Mouse (Mus musculus): Measurements from ENCODE around the gene Arhgap1.

The Arhgap1 gene

DNA sequence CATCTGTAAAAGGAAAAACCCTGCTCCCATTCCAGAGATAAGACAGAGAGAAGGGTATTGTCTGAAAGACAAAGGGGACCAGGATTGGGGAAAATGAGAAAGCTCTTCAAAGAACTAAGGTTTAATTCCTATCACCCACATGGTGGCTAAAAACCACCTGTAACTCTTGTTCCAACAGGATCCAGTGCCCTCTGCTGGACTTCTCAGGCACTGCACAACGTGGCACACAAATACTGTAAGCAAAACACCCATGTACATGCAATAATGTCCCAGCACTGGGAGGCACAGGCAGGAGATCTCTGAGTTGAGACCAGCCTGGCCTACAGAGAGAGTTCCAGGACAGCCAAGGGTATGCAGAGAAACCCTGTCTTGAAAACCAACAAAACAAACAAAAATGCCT lies 2.9 kb upstream of the Arhgap1 start:
- no peak for DNase-seq (ENCODE audit: low read depth, low spot score)

DNA sequence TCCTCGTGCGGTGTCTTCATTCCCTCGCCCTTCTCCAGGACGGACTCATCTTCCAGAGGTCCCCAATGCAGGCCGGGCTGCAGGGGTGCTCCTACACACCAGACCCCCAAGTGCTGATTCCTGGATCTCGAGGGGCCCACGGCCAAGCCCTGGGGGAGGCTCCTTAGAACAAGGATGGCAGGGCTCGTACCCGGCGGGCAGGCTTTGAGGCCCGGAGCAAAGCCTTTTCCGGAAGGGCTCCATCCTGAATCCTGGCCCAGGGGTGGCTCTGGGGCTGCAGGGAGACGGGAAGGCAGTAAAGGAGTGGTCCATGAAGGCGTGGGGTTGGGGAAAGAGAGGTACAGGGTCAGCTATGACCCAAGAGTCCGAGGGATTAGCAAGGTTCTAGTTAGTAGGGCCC lies 508 bp upstream of the Arhgap1 start:
- no peak for DNase-seq (ENCODE audit: low read depth, low spot score)

DNA sequence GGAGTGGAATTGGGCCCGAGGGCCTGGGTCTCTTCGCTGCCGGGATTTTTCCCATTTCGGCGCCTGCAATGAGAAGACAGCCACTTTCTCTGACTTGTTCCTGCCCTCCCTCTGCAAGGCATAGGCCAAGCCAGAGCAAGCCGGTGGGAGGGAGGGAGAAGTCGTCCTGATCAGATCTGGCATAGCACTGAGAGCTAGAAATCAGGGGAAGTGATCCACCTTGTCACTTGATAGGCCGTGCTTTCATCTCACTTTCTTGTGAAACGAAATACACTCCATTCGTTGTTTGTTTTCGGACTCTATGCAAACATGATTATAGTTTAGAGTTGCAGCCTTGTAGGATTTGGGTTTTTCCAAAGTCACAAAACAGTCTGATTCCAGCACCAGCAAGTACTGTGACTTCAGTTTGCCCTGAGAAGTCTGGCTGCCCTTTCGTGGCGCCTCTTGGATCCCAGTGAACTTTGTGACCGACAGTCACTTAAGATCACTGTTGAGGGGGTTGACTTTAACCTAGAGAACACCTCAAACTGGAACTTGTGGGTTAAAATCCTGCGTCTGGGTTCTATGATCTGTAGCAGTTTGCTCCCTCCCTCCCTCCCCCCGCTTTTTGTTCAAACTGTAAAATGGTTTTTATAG lies 818 bp downstream of the Arhgap1 start:
- no peak for DNase-seq (ENCODE audit: low read depth, low spot score)

DNA sequence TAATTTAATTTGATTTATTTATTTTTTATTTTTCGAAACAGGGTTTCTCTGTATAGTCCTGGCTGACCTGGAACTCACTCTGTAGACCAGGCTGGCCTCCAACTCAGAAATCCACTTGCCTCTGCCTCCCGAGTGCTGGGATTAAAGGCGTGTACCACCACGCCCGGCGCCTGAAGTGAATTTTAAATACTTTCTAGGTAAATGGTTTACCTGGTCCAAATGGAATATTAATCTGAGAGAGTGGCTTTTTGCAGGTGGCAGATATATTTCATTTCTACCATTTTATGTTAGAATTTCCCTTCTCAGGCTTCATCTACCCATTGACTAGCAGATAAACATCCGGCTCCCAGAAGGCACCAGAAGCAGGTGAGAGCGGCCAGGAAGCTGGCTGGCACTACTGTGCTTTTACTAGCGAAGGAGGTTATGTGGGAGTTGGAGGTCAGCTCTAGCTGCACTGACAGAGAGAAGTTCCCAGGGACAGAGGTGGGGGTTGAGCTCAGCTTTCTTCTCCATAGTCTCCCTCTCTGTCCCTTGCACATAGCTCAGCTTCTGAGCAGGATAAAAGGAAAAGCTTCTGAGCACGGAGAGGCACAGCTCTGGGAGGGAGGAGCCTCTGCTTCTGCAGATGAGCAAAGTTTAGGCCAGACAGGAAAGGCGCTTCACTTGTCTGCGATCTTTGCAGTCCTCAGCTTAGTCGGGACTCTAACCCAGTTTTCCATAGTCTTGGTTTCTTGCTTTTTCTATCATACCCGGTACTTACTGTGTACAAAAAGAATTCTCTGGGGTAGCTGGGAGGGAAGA lies 2.0 kb downstream of the Arhgap1 start:
- no peak for DNase-seq (ENCODE audit: low read depth, low spot score)

DNA sequence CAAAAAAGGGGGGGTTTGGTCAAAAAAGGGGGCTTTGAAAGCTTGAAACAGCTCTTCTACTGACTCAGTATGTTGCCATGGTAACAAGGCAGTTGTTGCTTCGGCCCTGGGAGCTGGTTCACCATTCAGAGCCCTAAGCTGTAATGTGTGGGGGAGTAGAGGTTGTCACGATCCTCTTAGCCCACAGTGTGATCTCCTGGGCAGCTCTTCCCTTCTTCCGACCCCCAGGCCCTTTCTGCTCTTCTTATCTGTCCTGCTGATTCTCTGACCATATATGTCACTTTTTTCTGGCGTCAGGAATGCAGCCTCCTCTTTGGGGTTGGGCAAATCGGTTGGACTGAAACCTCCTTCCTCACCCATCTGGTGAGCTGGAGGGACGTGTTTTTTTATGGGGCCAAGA lies 3.2 kb downstream of the Arhgap1 start:
- no peak for DNase-seq (ENCODE audit: low read depth, low spot score)

DNA sequence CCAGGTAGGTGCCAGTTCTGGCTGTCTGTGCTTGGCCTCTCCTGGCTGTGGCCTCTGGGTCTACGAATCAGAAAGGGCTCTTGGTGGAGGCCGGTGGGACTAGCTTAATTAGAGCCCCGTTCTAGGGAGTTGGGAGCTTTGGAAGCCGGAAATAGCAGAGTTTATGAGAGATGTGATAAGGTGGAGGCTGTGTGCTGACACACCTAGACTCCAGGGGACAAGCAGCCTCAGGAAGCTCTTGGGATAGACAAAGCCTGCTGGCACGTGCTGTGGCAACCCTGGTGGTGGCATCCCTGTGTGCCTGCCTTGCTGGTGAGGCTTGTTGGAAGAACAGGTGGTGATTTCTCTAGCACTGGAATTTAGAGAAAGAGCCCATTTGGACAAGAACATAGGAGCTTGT lies 5.7 kb downstream of the Arhgap1 start:
- DNase-seq (ENCODE audit: low read depth, low spot score), result no peak

DNA sequence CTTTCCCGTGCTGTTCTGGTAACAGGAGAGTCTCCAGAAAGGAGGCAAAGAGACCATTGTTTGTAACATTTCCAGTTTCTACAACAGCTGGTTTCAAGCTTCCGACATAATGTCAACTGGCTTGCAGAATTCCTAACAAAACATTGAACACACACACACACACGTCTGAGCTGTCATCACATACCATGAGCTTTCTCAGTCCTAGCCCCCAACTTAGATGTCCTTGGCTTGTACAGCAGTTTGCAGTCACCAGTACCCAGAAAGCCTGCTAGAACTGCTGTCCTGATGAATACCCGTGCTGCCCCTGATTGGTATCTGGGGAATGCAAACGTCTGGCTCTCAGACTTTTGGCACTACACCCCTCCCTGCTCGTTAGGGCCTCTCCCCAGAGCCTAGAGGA lies 6.2 kb downstream of the Arhgap1 start:
- DNase-seq (ENCODE audit: low read depth, low spot score), result no peak

DNA sequence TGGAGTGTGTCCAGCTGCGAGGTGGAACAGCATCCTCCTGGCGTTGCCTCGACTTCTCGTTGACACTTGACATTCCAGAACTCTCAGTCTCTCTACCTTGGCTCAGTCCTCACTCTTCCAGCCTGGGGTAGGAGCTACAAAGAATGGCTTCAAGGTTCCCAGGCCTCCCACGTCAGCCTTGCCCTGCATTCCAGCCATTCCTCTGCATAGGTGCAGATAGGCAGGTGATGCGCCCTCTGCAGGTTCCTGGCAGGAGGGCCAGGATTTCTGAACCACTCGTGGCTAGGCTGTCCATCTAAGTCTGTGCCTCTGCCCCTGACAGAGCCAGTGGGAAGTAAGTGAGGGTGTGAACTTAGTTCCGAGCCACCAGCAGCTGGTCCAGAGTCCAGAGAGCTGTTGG lies 7.1 kb downstream of the Arhgap1 start:
- DNase-seq (ENCODE audit: low read depth, low spot score), result no peak

DNA sequence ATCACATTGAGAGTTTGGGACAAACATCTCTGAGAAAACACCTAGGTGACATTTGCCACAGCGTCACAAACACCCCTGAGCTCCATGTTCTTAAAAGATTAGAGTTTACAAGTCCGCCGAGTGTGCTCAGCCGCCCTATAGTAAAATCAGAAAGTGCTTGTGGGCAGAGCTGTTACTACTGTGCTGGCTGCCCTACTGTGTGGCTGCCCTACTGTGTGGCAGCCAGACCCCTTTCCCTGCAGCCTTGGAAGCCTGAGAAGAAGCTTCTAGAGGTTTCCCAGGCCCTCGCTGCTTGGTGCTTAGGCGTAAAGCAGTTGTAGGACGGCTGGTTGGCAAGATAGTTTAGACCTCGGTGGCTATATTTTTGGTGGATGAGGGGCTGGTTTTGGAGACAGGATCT lies 10.0 kb downstream of the Arhgap1 start:
- no peak for DNase-seq (ENCODE audit: low read depth, low spot score)

DNA sequence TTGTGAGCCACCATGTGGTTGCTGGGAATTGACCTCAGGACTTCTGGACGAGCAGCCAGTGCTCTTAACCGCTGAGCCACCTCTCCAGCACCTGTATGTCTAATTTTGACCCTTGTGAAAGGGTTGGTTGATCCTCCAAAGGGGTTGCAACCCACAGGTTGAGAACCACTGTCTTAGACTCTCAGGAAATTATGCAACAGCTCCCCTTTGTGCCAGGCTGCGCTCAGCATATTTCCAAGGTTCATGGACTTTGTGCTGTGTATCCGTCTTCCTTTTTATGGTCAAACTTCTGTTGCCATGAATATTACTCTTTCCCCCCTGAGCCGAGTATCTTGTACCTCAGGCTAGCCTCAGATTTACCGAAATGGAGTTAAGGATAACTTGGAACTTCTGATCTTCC lies 11.3 kb downstream of the Arhgap1 start:
- no peak for DNase-seq (ENCODE audit: low read depth, low spot score)

DNA sequence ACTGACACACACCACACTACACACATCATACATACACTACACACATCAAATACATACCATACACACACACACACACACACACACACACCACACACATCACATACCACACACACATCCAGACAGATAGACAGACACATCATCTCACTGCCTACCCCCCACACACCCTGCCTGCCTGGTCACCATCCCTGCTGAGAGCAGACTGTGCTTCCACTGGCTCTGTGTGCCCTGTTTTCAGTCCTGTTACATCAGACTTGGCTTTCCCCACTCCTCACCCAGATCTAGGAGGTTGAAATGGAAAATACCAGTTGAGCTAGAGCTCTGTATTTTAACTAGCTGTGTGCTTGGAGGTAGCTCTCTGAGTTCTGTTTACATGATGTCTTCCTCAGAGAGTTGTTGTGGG lies 15.1 kb downstream of the Arhgap1 start:
- DNase-seq (ENCODE audit: low read depth, low spot score), result no peak

DNA sequence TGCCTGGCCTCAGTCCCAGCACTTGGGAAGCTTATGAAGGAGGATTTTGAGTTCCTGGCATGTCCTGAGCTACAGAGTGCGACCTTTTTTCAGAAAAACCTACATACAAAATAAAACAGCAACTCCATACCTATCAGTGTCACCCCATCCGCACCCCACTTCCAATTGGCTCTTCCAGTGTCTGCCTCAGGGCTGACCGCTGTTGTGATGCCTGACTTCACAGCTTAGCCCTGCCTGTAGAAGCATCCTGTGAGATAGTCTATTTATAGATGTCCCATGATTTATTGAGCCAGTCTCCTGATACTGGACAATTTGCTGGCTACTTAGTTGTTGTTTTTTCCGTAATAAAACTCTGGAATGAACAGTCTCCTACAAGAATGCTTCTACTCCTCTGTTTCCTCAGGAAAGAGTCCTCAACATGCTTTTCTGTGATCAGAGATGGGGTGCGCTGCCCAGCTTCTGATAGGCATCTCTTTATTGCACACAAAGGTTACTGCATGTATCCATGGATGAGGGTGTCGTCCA lies 16.8 kb downstream of the Arhgap1 start:
- no peak for DNase-seq (ENCODE audit: low read depth, low spot score)

DNA sequence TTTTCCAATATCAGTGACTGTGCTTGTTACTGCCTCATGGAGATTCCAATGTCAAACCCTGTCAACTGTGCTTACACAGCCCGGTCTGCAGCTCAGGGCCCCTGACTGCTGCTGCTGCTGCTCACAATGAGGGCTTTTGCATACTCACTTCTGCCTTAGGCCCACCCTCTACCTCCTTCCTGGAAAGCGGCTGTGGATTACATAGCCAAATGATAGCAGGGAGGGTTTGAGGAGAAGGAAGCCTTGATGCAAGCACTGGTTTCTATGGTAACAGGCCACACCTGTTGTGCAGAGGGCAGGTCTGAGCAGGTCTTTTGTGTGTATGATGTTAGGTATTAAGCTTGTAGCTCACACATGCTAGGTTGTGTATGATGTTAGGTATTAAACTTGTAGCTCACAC lies 18.1 kb downstream of the Arhgap1 start:
- DNase-seq (ENCODE audit: low read depth, low spot score), result no peak

DNA sequence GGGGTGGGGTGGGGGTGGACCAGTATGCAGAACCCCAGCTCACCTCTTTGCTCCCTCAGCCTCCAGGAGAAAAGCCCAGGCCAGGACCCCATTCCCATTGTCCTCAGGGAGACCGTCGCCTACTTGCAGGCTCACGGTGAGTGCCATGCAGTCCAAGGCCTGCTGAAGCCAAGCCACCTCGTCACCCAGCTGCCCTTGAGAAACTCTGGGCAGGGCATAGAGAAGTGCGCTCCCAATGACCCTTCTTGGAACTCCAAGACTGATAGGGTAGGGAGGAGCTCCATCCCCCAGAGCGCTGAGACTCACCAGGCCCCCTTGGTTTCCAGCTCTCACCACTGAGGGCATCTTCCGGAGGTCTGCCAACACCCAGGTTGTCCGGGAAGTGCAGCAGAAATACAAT lies 19.7 kb downstream of the Arhgap1 start:
- no peak for DNase-seq (ENCODE audit: low read depth, low spot score)

DNA sequence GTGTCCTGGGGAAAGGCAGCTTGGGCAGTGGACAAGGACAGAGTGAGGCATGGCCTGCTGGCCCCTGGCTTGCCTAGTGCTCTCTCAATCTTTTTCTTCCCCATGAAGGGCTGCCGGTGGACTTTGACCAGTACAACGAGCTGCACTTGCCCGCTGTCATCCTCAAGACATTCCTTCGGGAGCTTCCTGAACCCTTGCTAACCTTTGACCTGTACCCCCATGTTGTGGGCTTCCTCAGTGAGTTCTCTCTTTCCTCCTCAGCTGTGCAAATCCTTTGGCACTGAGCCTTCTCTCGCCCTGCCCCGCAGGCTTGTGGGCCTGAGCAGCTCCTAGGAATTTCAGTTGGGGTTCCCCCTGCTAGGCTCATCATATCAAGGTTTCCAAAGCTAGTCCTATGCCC lies 20.4 kb downstream of the Arhgap1 start:
- no peak for DNase-seq (ENCODE audit: low read depth, low spot score)

DNA sequence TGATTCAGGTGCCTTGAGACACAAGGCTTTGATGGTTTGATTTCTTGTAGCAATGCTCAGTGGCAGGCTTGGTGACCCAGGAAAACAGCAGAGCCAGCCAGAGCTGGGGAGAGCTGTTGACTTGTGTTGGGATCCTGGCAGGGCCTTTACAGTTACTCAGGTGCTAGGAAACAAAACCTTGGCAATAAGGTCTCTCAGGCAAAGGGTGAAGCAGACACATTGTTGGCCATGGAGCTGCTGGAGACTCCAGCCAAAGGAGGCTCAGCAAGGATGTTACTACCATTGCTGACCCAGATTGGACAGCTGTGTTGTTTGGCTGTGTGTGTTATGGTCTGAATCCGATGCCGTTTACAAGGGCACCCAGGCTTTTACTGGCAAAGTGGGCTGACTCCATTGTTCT lies 23.9 kb downstream of the Arhgap1 start:
- no peak for DNase-seq (ENCODE audit: low read depth, low spot score)

DNA sequence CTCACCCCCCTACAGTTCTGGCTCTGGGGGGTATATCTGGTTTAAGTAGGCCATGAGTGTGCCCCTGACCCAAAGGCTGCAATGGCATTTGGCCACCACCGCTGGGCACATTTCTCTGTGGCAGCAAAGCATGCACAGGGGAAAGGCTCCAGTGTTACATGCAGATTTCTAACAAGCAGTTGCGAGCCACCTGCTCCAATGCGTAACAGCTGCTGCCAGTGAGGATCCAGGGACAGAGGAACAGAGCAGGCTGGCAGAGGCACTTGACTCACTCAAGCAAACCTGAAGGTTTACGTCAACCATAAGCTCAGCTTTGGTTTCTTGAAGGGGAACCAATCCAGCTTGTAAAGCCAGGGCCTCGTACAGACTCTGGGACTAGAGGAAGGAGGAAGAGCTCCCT lies 25.2 kb downstream of the Arhgap1 start:
- no peak for DNase-seq (ENCODE audit: low read depth, low spot score)

DNA sequence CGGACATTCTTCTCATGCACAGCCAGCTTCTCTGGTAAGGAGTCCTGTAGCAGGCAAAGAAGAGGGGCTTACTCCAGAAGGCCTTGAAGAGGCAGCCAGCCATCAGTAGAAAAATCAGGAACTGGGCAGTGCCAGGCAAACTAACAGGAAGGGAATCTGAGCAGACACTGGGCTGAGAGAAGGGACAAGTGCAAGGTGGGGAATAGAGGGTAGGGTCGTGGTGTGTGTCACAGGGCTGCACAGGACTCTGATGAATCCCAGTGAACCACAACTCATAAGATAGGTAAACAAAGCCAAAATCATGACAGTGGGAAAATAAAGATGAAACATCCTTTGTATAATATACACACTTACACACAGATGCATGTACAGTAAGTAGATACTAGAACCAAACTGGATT lies 26.8 kb downstream of the Arhgap1 start:
- DNase-seq (ENCODE audit: low read depth, low spot score), result no peak

DNA sequence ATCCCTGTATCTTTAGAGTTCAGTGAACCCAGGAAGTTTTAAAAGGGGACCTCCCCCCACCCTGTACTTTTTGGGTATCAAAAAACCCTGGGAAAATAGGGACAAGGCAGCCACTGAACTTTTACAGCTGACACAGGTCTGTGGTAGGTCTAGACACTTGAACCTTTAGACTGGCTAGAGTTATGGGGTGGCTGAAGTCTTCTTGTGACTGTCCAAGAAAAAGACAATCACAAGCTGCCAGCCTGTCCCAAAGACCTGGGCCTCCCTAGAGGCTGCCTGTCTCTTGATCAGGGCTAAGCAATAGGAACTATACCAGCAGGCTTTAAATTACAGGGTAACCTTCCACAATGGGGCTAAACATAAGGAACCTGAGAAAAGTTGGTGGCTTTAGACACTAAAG lies 27.3 kb downstream of the Arhgap1 start:
- DNase-seq (ENCODE audit: low read depth, low spot score), result no peak

DNA sequence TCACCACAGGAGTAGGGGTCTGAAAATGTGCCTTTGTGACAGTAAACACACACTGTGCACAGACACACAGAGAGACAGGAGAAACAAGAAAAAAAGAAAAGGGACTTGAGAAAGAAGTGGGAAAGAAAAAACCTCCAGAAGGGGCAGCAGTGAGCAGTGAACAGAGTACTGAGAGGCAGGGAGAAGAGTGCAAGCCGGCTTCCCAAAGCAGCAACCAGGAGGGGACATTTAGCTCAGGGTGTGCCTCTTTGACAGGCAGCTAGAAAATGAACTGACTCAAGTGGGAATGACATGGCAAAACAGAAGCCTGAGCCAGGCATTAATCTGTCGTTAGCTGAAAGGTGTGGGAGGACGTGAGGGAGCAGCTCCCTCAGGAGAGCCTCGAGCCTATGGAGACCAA lies 33.2 kb downstream of the Arhgap1 start:
- DNase-seq (ENCODE audit: low read depth, low spot score), result peak; percentile 31

DNA sequence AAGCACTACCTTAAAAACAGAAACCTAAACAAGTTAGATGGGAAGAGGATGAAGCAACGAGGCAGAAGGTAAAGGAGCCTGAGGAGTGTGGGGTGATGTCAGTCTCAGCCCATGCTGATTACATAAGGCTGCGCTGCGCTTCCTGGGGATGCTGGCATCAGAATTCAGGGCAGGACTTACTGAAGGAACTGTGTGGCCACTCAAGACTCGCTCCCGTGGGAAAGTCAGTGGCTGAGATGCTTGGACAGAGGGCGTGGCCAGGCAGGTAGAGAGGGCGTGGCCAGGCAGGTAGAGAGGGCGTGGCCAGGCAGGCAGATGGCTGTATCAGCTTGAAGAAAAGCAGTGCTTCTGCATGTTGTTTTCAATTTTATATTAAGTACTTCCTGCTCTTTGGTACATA lies 34.3 kb downstream of the Arhgap1 start:
- DNase-seq (ENCODE audit: low read depth, low spot score), result no peak

DNA sequence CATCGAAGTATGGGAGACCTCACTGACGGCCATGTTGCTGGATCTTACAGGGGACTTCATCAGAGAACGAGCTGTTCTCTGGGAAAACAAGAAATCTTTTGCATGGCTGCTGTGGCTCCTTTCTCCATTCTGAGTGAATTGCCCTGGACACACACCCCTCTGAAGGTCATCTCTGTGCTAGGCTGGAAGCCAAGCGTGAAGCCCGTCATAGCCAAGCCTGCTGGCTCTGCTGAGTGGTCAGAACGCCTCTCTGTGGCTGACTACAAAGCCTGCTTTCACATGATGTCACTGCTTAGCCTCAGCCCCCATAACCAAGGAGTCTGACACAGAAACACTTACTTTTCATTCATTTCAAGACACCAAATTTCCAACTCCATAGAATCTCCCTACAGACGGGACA lies 39.8 kb downstream of the Arhgap1 start:
- DNase-seq (ENCODE audit: low read depth, low spot score), result no peak

DNA sequence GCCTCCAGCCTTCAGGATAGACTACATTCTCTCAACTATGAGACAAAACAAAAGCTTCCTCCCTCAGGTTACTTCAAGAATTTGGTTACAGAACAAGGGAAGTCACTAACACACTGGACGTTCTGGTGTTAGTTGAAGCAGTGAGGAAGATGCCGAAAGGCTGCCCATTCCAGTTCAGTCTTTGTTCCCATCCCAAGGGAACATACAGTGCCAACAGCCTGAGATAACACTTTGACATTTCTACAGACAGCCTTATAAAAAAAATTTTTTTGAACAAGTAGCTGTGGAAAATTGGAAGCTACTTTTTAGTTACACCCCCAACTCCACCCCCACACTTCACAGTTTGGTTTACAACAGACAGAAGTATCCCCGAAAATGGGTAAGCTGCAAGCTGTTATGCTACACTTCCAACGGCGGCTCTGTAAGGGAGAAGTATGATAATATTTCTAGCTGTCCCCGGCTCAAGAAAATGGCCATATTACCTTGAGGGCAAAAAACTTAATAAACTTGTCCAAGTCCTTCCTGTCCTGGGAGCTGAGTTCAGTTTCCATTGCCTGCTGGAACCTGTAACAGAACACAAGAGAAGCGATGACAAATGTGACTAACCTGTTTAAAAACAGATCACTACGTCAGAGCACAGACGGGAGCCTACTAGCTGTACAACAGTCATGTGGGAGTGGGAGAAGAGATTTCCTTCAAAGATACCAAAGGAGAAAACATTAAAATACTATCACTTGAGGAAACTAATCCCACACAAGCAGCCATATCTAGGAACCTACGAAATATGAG lies 46.0 kb downstream of the Arhgap1 start:
- no peak for DNase-seq (ENCODE audit: low read depth, low spot score)
